Mouse (Mus musculus): Measurements from ENCODE around the gene 2210017I01Rik.

2210017I01Rik gene

GRCm38 (mm10) chr3:92565418-92565817 lies 41.9 kb downstream of the 2210017I01Rik start:
- peak; percentile 47 for DNase-seq (ENCODE audit: low spot score)

Measured in adipocyte (in vitro differentiated cells).